Mouse (Mus musculus): ENCODE measurements around the gene Ccl22.

The Ccl22 gene

DNA sequence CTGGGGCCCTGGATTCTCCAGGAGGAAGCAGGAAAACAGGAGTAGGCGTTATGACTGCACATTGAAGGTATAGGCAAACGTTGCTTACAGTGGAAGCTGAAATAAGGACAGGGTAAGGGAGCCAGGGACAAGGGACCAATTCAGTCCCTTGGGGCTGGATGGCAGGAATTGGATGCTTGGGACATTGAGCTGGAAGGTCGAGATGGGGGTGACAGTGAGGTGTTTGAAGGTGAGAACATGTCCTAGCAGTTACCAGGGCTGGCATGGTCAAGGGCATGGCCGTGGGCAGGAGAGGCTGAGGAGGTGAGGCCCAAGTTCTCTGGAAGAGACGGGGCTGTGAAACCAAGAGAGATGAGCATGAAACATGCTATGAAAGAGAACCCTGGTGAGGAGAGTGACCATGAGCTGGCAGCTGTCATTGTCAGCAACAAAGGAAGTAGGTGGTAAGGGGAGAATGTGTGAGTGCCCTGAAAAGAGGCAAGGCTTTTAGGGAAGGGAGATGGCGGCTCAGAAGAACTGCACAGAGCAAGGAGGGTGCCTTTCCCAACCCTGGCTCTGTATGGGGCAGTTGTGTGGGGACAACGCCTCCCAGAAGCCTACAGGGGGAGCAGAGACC lies 10.5 kb upstream of the Ccl22 start:
- peak; percentile 20 for DNase-seq (ENCODE audit: low read depth, low spot score)

DNA sequence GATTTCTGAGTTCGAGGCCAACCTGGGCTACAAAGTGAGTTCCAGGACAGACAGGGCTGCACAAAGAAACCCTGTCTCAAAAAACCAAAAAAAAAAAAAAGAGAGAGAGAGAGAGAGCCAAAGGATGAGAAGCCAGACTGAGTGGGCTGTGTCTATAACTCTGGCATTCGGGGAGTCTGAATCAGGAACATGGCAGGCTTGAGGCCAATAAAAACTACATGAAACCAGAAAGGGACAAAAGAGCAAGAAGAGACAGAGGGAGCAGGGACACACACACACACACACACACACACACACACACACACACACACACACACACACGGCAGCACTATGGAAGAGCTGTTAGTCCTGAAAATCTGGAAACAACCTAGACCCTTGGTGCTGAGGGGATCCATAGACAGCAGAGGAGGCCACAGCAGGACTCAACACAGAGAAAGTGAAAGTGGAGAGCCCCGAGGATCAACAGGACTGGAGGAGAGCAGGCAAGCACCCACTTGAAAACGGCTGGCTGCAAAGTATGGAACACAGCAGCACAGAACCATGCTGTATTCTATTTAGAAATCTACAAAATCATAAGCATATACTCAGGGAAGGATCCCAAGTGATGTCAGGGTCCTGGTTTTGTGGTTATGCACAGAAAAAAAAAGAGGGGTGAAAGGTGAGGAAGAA lies 9.8 kb upstream of the Ccl22 start:
- no peak for DNase-seq (ENCODE audit: low read depth, low spot score)

DNA sequence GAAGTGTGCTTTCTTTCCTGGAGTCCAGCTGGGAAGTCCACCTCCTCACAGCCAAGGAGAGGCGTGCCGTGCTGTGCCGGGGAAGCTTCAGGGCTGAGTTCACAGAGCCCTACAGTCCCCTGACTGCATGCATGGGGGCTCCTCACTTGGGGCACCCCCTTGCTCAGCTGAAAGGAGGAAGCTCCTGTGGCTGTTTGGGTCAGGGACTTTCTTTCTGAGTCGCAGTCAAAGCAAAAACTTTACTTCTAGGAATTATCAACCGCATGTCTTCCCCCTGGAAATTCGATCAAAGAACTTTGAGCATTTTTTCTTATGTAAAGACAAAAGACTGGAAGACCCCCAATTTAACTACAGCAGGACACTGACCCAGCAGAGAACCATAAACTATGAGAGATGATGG lies 5.6 kb upstream of the Ccl22 start:
- DNase-seq (ENCODE audit: low read depth, low spot score), result no peak

GRCm38 (mm10) chr8:94740591-94740990 lies 4.8 kb upstream of the Ccl22 start:
- peak; percentile 33 for DNase-seq (ENCODE audit: low read depth, low spot score)

GRCm38 (mm10) chr8:94741726-94742125 lies 3.7 kb upstream of the Ccl22 start:
- DNase-seq (ENCODE audit: low read depth, low spot score), result no peak

DNA sequence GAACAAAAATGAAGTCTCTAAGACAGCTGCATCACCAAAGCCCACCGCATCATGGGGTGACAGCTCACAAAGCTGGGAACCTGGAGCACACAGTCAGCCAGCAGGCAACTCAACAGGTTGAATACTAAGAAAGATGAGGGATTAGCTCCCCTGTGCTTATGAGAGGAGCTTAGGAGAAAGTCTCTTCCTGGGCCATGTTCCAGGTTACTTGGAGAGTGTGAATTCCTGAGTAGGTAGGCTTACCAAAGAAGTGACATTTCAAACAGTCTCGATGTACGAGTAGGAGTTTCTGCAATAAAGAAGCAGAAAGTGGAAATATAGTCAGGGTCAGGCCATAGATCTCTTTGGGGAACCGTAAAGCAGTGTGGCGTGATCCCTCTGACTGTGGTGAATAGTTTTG lies 906 bp upstream of the Ccl22 start:
- no peak for DNase-seq (ENCODE audit: low read depth, low spot score)

GRCm38 (mm10) chr8:94744972-94745371 lies 418 bp upstream of the Ccl22 start:
- no peak for DNase-seq (ENCODE audit: low read depth, low spot score)

DNA sequence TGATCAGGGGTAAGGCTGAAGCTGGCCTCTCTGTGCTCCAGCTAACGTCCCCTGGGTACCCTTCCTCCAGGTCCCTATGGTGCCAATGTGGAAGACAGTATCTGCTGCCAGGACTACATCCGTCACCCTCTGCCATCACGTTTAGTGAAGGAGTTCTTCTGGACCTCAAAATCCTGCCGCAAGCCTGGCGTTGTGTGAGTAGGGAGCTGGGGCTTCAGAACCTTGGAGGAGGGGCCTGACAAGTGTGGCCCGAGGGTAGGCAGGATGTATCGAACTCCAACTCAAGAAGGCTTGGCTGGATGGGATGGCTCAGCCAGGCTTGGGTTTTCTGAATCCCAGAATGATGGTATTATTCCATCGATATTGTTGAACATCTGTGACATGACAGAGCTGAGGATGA lies 1.4 kb downstream of the Ccl22 start:
- DNase-seq (ENCODE audit: low read depth, low spot score), result no peak

DNA sequence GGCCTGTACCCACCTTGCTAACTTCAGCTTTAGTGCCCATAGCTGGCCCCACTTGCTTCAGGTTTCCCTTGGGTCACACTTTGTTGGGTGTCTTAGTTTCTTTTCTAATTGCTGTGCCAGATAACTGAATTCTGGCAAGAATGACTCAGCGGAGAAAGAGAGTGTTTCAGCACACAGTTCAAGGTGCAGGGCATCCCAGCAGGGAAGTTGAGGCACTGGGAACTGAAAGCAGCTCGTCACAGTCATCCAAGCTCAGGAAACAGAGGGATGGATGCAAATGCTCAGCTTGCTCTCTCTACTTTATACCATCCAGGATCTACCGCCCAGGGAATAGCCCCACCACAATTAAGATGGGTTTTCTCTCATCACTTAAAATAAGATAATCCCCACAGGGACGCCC lies 3.0 kb downstream of the Ccl22 start:
- DNase-seq (ENCODE audit: low read depth, low spot score), result no peak

- no peak for DNase-seq (ENCODE audit: low read depth, low spot score)
Measured at GRCm38 (mm10) chr8:94749942-94750341, 4.6 kb downstream of the Ccl22 start.

DNA sequence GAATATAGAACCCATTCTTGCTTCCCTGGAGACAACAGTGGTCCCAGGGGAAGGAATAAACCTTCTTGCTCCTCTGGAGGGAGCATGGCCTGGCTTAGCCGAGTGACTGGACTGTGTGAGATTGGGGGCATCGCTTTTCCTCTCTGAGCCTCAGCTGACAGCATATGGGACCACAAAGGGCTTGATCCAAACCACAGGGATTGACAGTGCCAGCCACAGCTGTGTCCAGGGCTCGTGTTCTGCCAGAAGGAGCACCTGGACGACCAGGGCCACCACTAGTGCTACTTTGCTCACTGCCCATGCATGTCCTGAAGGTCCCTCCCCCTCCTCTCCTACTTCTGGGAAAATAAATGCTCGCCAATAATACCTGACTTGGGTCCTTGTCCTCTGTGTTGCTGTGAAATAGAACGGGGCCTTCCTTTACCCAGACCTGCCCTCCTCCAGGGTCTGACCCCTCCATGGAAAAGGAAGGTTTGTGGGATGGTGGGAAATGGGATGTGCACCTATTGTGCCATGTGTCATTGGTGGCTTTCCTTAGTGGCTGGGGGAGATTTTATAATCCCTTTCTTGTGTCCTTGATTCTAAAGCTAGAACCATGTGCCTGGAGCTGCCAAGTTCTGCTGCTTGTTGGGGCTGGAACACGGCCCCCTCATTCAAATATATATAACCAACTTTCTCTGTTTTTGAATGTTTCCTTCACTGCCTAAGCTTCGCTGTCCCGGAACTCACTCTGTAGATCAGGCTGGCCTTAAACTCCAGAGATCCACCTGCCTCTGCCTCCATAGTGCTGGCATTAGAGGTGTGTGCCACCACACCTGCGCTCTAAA lies 5.8 kb downstream of the Ccl22 start:
- no peak for DNase-seq (ENCODE audit: low read depth, low spot score)

- DNase-seq (ENCODE audit: low read depth, low spot score), result no peak
Measured at GRCm38 (mm10) chr8:94754006-94754405, 8.6 kb downstream of the Ccl22 start.

- no peak for DNase-seq (ENCODE audit: low read depth, low spot score)
Measured at GRCm38 (mm10) chr8:94754486-94754885, 9.1 kb downstream of the Ccl22 start.

DNA sequence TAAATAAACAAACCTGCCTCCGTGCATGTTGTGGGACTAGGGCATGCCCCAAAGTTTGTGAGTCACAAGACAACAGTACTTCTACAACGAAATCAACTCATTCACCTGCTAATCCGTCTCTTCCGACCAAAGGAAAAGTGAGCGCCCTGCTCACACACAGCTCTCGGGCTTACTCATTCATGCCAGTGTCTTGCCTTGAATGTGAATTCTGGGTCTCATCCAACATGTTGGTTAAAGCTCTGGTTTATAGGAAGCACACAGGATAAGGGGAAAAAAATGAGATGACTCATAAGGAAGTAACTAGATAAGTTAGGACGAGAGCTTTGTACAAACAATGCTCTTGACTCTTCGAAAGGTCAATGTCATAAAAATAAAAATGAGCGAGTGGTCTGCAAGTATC lies 21.6 kb downstream of the Ccl22 start:
- no peak for DNase-seq (ENCODE audit: low read depth, low spot score)

- no peak for DNase-seq (ENCODE audit: low read depth, low spot score)
Measured at GRCm38 (mm10) chr8:94770945-94771344, 25.6 kb downstream of the Ccl22 start.

GRCm38 (mm10) chr8:94771941-94772670 lies 26.7 kb downstream of the Ccl22 start, which contains the start of gene Cx3cl1:
Cx3cl1 (plus strand) TSS chr8:94772009.
- peak; percentile 90 for DNase-seq (ENCODE audit: low read depth, low spot score)

DNA sequence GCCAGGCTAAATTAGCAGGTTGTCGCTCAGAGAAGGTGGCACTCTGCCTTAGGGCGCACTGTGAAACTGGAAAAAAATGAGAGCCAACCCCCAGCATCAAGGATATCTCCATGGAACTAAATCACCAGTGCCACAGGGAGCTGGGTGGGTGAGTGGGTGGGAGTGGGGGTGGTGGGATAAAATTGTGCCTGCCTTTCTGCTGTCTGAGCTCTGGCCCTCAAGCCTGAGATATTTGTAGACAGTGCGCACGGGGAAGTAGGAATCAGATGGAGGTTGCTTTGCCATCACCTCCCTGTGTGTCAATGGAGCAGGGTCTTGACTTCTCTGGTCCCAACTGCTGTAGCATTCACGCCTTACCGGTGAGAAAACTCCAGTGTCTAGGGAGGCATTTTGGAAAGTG lies 27.7 kb downstream of the Ccl22 start:
- no peak for DNase-seq (ENCODE audit: low read depth, low spot score)

GRCm38 (mm10) chr8:94773700-94774171 lies 28.3 kb downstream of the Ccl22 start:
- DNase-seq (ENCODE audit: low read depth, low spot score), result no peak

DNA sequence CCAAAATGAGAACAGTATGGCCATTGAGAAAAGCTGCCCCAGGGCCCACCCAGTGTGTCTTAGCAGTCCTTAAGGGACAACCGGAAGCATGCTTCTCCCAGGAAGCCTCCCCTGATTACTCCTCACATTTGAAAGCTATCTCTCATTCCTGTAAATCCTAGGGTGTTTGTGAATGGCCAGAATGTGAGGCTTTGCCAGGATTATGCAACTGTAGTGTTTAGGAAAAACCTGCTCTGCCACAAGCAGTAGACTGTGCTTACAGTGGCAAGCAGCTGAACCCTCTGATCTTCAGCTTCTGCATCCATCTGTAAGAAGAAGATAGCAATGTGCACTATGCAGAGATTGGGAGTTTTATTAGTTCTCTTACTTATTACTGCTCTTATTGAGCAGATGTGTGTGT lies 29.2 kb downstream of the Ccl22 start:
- DNase-seq (ENCODE audit: low read depth, low spot score), result no peak

DNA sequence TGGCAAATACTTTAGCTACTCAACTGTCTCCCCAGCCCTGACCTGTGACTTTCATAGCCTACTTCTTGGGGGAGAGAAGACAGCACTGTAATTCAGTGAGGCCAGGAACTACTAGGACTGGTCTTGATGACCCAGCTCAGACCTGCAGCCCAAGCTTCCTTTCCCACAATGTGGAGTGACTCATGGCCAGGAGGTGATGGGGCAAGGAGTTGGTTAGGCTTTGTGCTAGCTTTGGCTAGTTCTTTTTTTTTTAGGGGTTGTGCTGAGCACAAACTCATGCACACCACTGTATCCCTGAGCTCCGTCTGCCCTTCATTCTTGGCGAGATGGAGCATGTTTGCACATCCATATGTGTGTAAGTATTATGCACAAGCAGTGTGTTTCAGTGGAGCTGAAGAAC lies 31.0 kb downstream of the Ccl22 start:
- DNase-seq (ENCODE audit: low read depth, low spot score), result no peak

DNA sequence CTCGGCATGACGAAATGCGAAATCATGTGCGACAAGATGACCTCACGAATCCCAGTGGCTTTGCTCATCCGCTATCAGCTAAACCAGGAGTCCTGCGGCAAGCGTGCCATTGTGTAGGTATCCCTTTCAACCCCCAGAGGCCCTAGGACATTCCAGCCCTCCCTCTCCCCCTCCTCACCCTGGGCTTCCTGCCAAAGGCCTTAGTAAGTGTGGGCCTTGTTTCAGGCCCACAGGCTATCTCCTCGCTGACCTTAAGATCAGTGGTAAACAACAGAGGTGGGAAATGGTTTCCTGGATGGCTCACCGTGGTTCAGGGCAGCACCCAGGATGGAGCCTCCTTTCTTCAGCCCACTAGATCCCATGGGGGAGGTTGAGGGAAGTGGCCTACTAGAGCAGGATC lies 32.6 kb downstream of the Ccl22 start:
- DNase-seq (ENCODE audit: low read depth, low spot score), result no peak

GRCm38 (mm10) chr8:94778473-94778872 lies 33.1 kb downstream of the Ccl22 start:
- DNase-seq (ENCODE audit: low read depth, low spot score), result no peak
